Mouse (Mus musculus) G1E (cell line): Measurements from ENCODE around the gene Gprc5c.

ENCODE experiments used
- CTCF ChIP-seq: IDR thresholded peaks from 2 replicates; pipeline ENCODE4 v1.5.1; 2012; ENCODE audit warnings: low read depth, low read length, inconsistent platforms, mixed read lengths
- GATA1 ChIP-seq: IDR thresholded peaks from 2 replicates; pipeline ENCODE4 v1.6.1; 2012; ENCODE audit warnings: borderline replicate concordance, low read length, inconsistent platforms, mixed read lengths
- GATA2 ChIP-seq: IDR thresholded peaks from 2 replicates; pipeline ENCODE4 v1.6.1; 2012; ENCODE audit warnings: low read depth, low read length, inconsistent platforms, borderline replicate concordance
- POLR2AphosphoS5 ChIP-seq: IDR thresholded peaks from 2 replicates; pipeline ENCODE4 v1.6.1; 2012; ENCODE audit warnings: low read depth, low read length, inconsistent platforms; ENCODE audit not compliant: insufficient replicate concordance
- TAL1 ChIP-seq: conservative IDR thresholded peaks from 2 replicates; pipeline ENCODE4 v1.6.1; 2012; ENCODE audit warnings: low read depth, low read length, inconsistent platforms, mixed read lengths

GRCm38 (mm10) chr11:114883251-114883789 lies 32.4 kb downstream of the Gprc5c start:
- TF ChIP-seq CTCF (no peak), POLR2AphosphoS5 (no peak), GATA2 (no peak), TAL1 (no peak), GATA1 (no peak)
